Mouse (Mus musculus) hindbrain, embryonic 11.5 days (tissue): ENCODE data around the gene Klhl29. TPM values are rescaled to one million over a fixed set of nuclear protein-coding genes. Genes with fewer than 3 reads are reported as not detected.

Source experiments
- ATAC-seq: fragments of 200-750 bp; cut with Nextera tagmentation; 2 replicates; pipeline ENCODE4 v1.8.0; 2017; ENCODE audit warnings: mild to moderate bottlenecking, moderate TSS enrichment, moderate library complexity; ENCODE audit not compliant: low FRiP score
- DNase-seq: peaks from one replicate; pipeline ENCODE4 v3.0.0-alpha.2; 2015; ENCODE audit warnings: low spot score
- H3K27ac ChIP-seq: fragments of 300-500 bp; sonication (generic); 2 replicates; pipeline ENCODE4 v1.5.1; 2014; ENCODE audit warnings: mild to moderate bottlenecking, low read depth, low read length
- H3K27me3 ChIP-seq: fragments of 300-500 bp; sonication (generic); 2 replicates; pipeline ENCODE4 v1.6.1; 2014; ENCODE audit warnings: mild to moderate bottlenecking, low read length, moderate library complexity, mixed read lengths; ENCODE audit not compliant: control insufficient read depth, insufficient read depth
- H3K36me3 ChIP-seq: fragments of 300-500 bp; sonication (generic); 2 replicates; pipeline ENCODE4 v1.6.1; 2014; ENCODE audit warnings: mild to moderate bottlenecking, low read length, moderate library complexity, mixed read lengths; ENCODE audit not compliant: control insufficient read depth, insufficient read depth
- H3K4me1 ChIP-seq: fragments of 300-500 bp; sonication (generic); replicated peaks from 2 replicates; pipeline ENCODE4 v1.6.1; 2014; ENCODE audit warnings: low read length, mixed read lengths; ENCODE audit not compliant: control insufficient read depth, insufficient read depth
- H3K4me2 ChIP-seq: fragments of 300-500 bp; sonication (generic); replicated peaks from 2 replicates; pipeline ENCODE4 v1.6.1; 2014; ENCODE audit warnings: mild to moderate bottlenecking, low read depth, low read length
- H3K4me3 ChIP-seq: fragments of 300-500 bp; sonication (generic); 2 replicates; pipeline ENCODE4 v1.5.1; 2014; ENCODE audit warnings: low read depth, low read length
- H3K9ac ChIP-seq: fragments of 300-500 bp; sonication (generic); 2 replicates; pipeline ENCODE4 v1.6.1; 2014; ENCODE audit warnings: low read depth, low read length
- H3K9me3 ChIP-seq: fragments of 300-500 bp; sonication (generic); 2 replicates; pipeline ENCODE4 v1.6.1; 2016; ENCODE audit warnings: low read length; ENCODE audit not compliant: control insufficient read depth
- WGBS: fragments of 180-500 bp; shearing (Covaris S2); extraction: QIAGEN DNeasy Blood & Tissue Kit; methylation state at CpG from one replicate; pipeline ENCODE4 v1.1.7; 2014; 5-methylcytosine and 5-hydroxymethylcytosine counted together
- polyA plus RNA-seq: library from polyadenylated mRNA; unstranded; fragments of >200 nt; fragmentation: Nextera tagmentation; extraction: Ambion mirVana; gene quantifications from 2 replicates; pipeline ENCODE4 v1.2.1, GENCODE M21; 2014

The Klhl29 gene
- polyA plus RNA-seq, 1 experiment from 2014 or later = 2.6 TPM

DNA sequence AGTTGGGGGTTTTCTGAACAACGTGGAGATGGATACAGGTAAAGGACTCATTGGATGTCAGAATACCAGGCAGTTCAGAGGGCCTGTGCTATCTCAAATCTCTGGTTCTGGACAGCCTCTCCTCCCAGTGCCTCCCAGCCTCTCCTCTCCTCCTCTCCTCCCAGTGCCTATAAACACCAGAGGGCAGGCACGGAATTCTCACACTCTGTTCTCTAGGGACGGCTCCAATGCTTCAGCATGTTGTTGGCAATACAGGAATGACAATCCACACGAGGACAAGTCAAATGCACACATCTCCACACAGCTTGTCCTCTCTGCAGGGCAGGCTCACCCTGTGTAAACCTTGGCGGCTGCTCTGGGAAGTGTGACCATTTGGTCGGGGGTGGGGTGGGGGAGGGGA lies 128.0 kb downstream of the Klhl29 start:
- H3K9ac ChIP-seq = no peak overlapping the region
- DNase-seq = no peak
- no peak overlapping the region for H3K27ac ChIP-seq
- H3K4me3 ChIP-seq = no peak overlapping the region
- H3K36me3 ChIP-seq = no peaks in the 10 kb centered on the region
- no peaks in the 10 kb centered on the region for H3K9me3 ChIP-seq
- no peaks in the 10 kb centered on the region for H3K27me3 ChIP-seq
- ATAC-seq = no peak
- H3K4me1 ChIP-seq = peaks cover 3% of the 10 kb centered on the region; the same call in 1 of the 2 replicates
- H3K4me2 ChIP-seq = no peak overlapping the region
- 65% methylated on average over 6 of the region's 6 CpGs for WGBS

DNA sequence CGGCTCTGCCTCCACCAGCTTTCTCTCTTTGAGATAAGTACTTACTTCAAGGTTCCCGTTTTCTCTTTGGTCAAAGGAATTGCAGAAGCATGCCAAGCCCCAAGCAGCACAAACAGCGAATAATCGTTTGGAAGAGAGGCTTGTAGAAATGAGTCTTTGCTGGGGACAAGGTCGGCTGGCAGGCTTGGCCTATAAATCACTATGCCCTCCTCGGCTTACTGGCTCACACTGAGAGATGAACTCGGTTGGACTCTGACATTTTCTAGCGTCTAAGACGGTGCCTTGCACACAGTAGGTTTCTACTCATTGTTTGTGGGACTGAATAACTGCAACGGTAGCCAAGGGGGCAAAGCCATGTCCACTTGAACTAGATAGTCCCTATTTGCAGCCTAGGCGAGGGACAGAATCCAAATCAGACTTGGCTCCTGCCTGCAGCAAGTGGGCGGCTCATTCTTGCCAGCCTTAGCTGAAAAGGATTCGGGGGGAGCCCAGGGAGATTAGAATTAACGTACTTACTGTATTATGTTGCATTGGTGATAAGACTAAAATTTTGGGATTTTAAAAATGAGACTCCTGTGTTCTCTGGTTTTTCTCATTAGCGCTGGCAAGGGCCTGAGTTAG lies 128.7 kb downstream of the Klhl29 start:
- no peak for DNase-seq
- WGBS = 81% methylated on average over 15 of the region's 15 CpGs
- Histone ChIP-seq H3K27me3 (no peaks in the 10 kb centered on the region), H3K4me3 (no peak overlapping the region), H3K4me2 (no peak overlapping the region), H3K36me3 (no peaks in the 10 kb centered on the region), H3K4me1 (peaks cover 3% of the 10 kb centered on the region; the same call in 1 of the 2 replicates), H3K27ac (no peak overlapping the region), H3K9me3 (no peaks in the 10 kb centered on the region), H3K9ac (no peak overlapping the region)
- ATAC-seq = no peak

GRCm38 (mm10) chr12:5246193-5246621 lies 129.3 kb downstream of the Klhl29 start:
- H3K27me3 ChIP-seq = no peaks in the 10 kb centered on the region
- H3K9me3 ChIP-seq = no peaks in the 10 kb centered on the region
- H3K36me3 ChIP-seq = no peaks in the 10 kb centered on the region
- H3K4me3 ChIP-seq = no peak overlapping the region
- H3K4me1 ChIP-seq = peaks cover 3% of the 10 kb centered on the region; the same call in 1 of the 2 replicates
- H3K4me2 ChIP-seq = no peak overlapping the region
- ATAC-seq (no peak), DNase-seq (no peak)
- H3K9ac ChIP-seq = no peak overlapping the region
- H3K27ac ChIP-seq = no peak overlapping the region
- 84% methylated on average over 9 of the region's 9 CpGs for WGBS

GRCm38 (mm10) chr12:5245207-5245597 lies 130.3 kb downstream of the Klhl29 start:
- ATAC-seq = no peak
- Histone ChIP-seq H3K36me3 (no peaks in the 10 kb centered on the region), H3K27ac (no peak overlapping the region), H3K4me1 (peaks cover 3% of the 10 kb centered on the region; the same call in 1 of the 2 replicates), H3K9ac (no peak overlapping the region), H3K27me3 (no peaks in the 10 kb centered on the region), H3K4me3 (no peak overlapping the region), H3K4me2 (no peak overlapping the region), H3K9me3 (no peaks in the 10 kb centered on the region)
- WGBS = 38% methylated on average over 4 of the region's 4 CpGs
- DNase-seq = no peak

- H3K4me3 ChIP-seq = no peak overlapping the region
- ATAC-seq (no peak), DNase-seq (no peak)
- H3K27me3 ChIP-seq = no peaks in the 10 kb centered on the region
- no peaks in the 10 kb centered on the region for H3K9me3 ChIP-seq
- no peaks in the 10 kb centered on the region for H3K36me3 ChIP-seq
- peaks cover 3% of the 10 kb centered on the region; the same call in 1 of the 2 replicates for H3K4me1 ChIP-seq
- no peak overlapping the region for H3K9ac ChIP-seq
- no peak overlapping the region for H3K4me2 ChIP-seq
- H3K27ac ChIP-seq = no peak overlapping the region
- WGBS = 90% methylated on average over 10 of the region's 10 CpGs
These were observed 130.9 kb downstream of the Klhl29 start for GRCm38 (mm10) chr12:5244431-5245206.

GRCm38 (mm10) chr12:5243867-5244266 lies 131.6 kb downstream of the Klhl29 start:
- Histone ChIP-seq H3K4me2 (no peak overlapping the region), H3K9me3 (no peaks in the 10 kb centered on the region), H3K4me1 (peaks cover 3% of the 10 kb centered on the region; the same call in 1 of the 2 replicates), H3K4me3 (no peak overlapping the region), H3K27me3 (no peaks in the 10 kb centered on the region), H3K9ac (no peak overlapping the region), H3K27ac (no peak overlapping the region), H3K36me3 (no peaks in the 10 kb centered on the region)
- DNase-seq = no peak
- WGBS = 78% methylated on average over 6 of the region's 6 CpGs
- no peak for ATAC-seq

- Histone ChIP-seq H3K4me2 (no peak overlapping the region), H3K9me3 (no peaks in the 10 kb centered on the region), H3K36me3 (no peaks in the 10 kb centered on the region), H3K9ac (no peak overlapping the region), H3K4me3 (no peak overlapping the region), H3K27me3 (no peaks in the 10 kb centered on the region), H3K4me1 (peaks cover 3% of the 10 kb centered on the region; the same call in 1 of the 2 replicates), H3K27ac (no peak overlapping the region)
- 65% methylated on average over 4 of the region's 4 CpGs for WGBS
- DNase-seq = no peak
- no peak for ATAC-seq
These were observed 132.0 kb downstream of the Klhl29 start for GRCm38 (mm10) chr12:5243449-5243848.

DNA sequence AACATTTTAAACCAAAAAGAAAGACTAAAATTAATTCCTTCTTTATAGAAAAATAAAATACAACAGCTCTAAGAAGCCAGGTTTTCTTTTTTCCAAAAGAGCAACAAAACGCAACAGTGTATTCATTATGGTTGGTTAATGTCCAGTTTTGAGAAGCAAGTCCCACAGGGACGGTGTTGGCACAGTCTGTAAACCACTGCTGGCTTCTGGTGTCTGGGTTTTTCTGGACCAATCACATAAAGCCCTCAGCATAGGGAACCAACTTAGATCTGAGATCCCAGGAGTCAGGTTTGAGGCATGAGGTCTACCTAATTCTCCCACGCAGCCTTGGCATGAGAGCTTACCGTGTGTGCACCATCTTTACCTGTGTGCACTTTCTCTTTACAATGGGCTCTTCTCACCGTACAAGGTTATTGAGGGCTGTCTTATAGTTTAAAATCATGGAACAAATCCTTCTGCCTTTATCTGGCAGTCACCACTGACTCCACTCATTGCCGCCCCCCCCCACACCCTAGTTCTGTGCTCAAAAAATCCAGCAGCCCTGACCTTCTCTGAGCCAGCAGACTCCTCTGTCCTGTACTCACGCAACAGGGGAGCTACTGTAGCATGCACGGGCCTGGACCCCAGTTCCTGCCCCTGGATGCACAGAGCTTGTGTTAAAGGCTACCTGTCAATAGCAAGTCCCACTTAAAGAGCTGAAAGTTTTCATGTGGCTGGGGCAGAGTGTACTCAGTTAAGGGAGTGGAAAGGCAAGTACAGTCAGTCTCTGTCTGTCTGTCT lies 132.7 kb downstream of the Klhl29 start:
- Histone ChIP-seq H3K27me3 (no peaks in the 10 kb centered on the region), H3K4me2 (no peak overlapping the region), H3K27ac (no peak overlapping the region), H3K36me3 (no peaks in the 10 kb centered on the region), H3K4me1 (peaks cover 2% of the 10 kb centered on the region; the same call in 1 of the 2 replicates), H3K4me3 (no peak overlapping the region), H3K9ac (no peak overlapping the region), H3K9me3 (no peaks in the 10 kb centered on the region)
- WGBS = 94% methylated on average over 8 of the region's 8 CpGs
- DNase-seq = no peak
- ATAC-seq = no peak
